Mouse (Mus musculus) left cerebral cortex, postnatal 36 days (tissue): ENCODE measurements around the gene Fut4. TPM values are rescaled to one million over a fixed set of nuclear protein-coding genes. Genes with fewer than 3 reads are reported as not detected.
"Not testable (repeated sequence)": the region's sequence is repeated elsewhere in the genome, so short reads cannot be mapped to it uniquely, and the experiment has no call there.

Experiments used
- DNase-seq, 2 experiments: peaks; one replicate each; pipeline ENCODE4 v3.0.0; 2021 to 2022; ENCODE audit warnings: low spot score in 2 of 2, mixed read lengths in 1 of 2
- intact Hi-C: fragments of 180-260 bp; cut with DNase I; formaldehyde crosslinking; loops from one replicate; pipeline ENCODE4 v1.15.1; 2025
- total RNA-seq, 2 experiments: library from RNA; stranded (reverse); gene quantifications; 2 replicates each; pipeline ENCODE4 v1.2.3; 2021

Gene Fut4
- total RNA-seq, 2 experiments from 2014 or later: 0.16 to 0.20 TPM

- intact Hi-C loops: no loop called here
- DNase-seq: no peak
Measured at GRCm38 (mm10) chr9:14730941-14731541, 21.2 kb downstream of the Fut4 start.

GRCm38 (mm10) chr9:14728365-14728764, 23.8 kb downstream of the Fut4 start:
- no peak for DNase-seq
- intact Hi-C loops: no loop called here

GRCm38 (mm10) chr9:14726629-14727028, 25.6 kb downstream of the Fut4 start:
- no peak for DNase-seq

GRCm38 (mm10) chr9:14726005-14726404, 26.2 kb downstream of the Fut4 start:
- DNase-seq: no peak
- intact Hi-C loops: no loop called here

More at GRCm38 (mm10) chr9:14726629-14727028, 25.6 kb downstream of the Fut4 start:
- intact Hi-C loops: no loop called here

- intact Hi-C loops: no loop called here
- no peak for DNase-seq
Measured at GRCm38 (mm10) chr9:14724755-14725420, 27.3 kb downstream of the Fut4 start.

- intact Hi-C loops: no loop called here
Measured at GRCm38 (mm10) chr9:14721610-14722009, 30.6 kb downstream of the Fut4 start.

GRCm38 (mm10) chr9:14720384-14720783, 31.8 kb downstream of the Fut4 start:
- DNase-seq: no peak
- intact Hi-C loops: no loop called here

More at GRCm38 (mm10) chr9:14721610-14722009, 30.6 kb downstream of the Fut4 start:
- no peak for DNase-seq

GRCm38 (mm10) chr9:14718332-14718691, 33.9 kb downstream of the Fut4 start:
- intact Hi-C loops: no loop called here

GRCm38 (mm10) chr9:14717689-14718331, 34.4 kb downstream of the Fut4 start:
- intact Hi-C loops: no loop called here
- DNase-seq: no peak

More at GRCm38 (mm10) chr9:14718332-14718691, 33.9 kb downstream of the Fut4 start:
- no peak for DNase-seq

GRCm38 (mm10) chr9:14715258-14715657, 36.9 kb downstream of the Fut4 start:
- intact Hi-C loops: no loop called here
- DNase-seq: no peak

- no peak for DNase-seq
- intact Hi-C loops: no loop called here
Measured at GRCm38 (mm10) chr9:14710910-14711309, 41.3 kb downstream of the Fut4 start.

GRCm38 (mm10) chr9:14705321-14706162, 46.7 kb downstream of the Fut4 start:
- intact Hi-C loops: no loop called here
- no peak for DNase-seq

- intact Hi-C loops, DNase-seq: not testable (repeated sequence)
Measured at GRCm38 (mm10) chr9:14700795-14701194, 51.4 kb downstream of the Fut4 start.

- DNase-seq: no peak
- intact Hi-C loops: loop anchor here (1.0 kb wide), 1 partner anchor 176 kb away; no protein-coding TSS in a partner anchor
Measured at GRCm38 (mm10) chr9:14699288-14699640, 52.9 kb downstream of the Fut4 start.

- DNase-seq: peak; percentile 83 to 91
- intact Hi-C loops: loop anchor here (1.0 kb wide), 1 partner anchor 175 kb away; no protein-coding TSS in a partner anchor
Measured at GRCm38 (mm10) chr9:14698582-14699287, 53.5 kb downstream of the Fut4 start.
